Mouse (Mus musculus): Measurements from ENCODE around the gene Hhat.

DNA sequence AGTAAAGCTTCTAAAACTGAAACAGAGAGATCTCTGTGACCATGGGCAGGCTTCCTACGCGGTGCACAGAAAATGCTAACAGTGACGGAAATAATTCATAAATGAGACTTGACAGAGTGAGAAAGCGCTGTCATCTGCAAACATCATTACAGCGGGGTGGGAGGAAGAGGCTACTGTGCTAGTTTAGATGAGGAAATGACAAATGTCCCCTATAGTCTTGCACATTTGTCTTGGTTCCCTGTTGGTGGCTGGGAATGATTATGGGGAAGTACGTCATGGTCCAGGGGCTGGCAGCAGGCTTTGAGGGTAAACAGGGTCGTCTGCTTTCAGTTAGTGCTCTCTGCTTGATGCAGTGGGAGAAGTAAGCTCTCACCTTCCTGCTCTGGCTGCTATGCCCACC, 233.9 kb downstream of the Hhat start:
- TF ChIP-seq CTCF (IDR thresholded peaks at IDR 0.05; ENCODE audit: low read depth) (no peak), EP300 (IDR thresholded peaks at IDR 0.05; ENCODE audit: low read depth) (no peak)

All from heart, postnatal 0 days (tissue).